Mouse (Mus musculus): Measurements from ENCODE around the gene Ryr2.
"Not testable (repeated sequence)": the region's sequence is repeated elsewhere in the genome, so short reads cannot be mapped to it uniquely, and the experiment has no call there.

The Ryr2 gene

GRCm38 (mm10) chr13:11941724-11942123 lies 165.0 kb downstream of the Ryr2 start:
- DNase-seq (ENCODE audit: low spot score in 2 of 2) = no peak

GRCm38 (mm10) chr13:11934297-11935060 lies 172.3 kb downstream of the Ryr2 start:
- DNase-seq (ENCODE audit: low spot score in 2 of 2) = not testable (repeated sequence)

GRCm38 (mm10) chr13:11933334-11933733 lies 173.4 kb downstream of the Ryr2 start:
- no peak for DNase-seq (ENCODE audit: low spot score in 2 of 2)

- no peak for DNase-seq (ENCODE audit: low spot score in 2 of 2)
Observed at GRCm38 (mm10) chr13:11928709-11929108, 178.0 kb downstream of the Ryr2 start.

- DNase-seq (ENCODE audit: low spot score in 2 of 2) = no peak
Observed at GRCm38 (mm10) chr13:11927727-11928126, 179.0 kb downstream of the Ryr2 start.

- DNase-seq (ENCODE audit: low spot score in 2 of 2) = no peak
Observed at GRCm38 (mm10) chr13:11926720-11927500, 179.8 kb downstream of the Ryr2 start.

- no peak for DNase-seq (ENCODE audit: low spot score in 2 of 2)
Observed at GRCm38 (mm10) chr13:11926215-11926614, 180.5 kb downstream of the Ryr2 start.

GRCm38 (mm10) chr13:11924732-11925131 lies 182.0 kb downstream of the Ryr2 start:
- DNase-seq (ENCODE audit: low spot score in 2 of 2) = no peak

- no peak for DNase-seq (ENCODE audit: low spot score in 2 of 2)
Observed at GRCm38 (mm10) chr13:11920495-11920894, 186.2 kb downstream of the Ryr2 start.

GRCm38 (mm10) chr13:11919448-11919847 lies 187.3 kb downstream of the Ryr2 start:
- no peak for DNase-seq (ENCODE audit: low spot score in 2 of 2)

GRCm38 (mm10) chr13:11915619-11916018 lies 191.1 kb downstream of the Ryr2 start:
- no peak for DNase-seq (ENCODE audit: low spot score in 2 of 2)

- no peak for DNase-seq (ENCODE audit: low spot score in 2 of 2)
Observed at GRCm38 (mm10) chr13:11914682-11915081, 192.1 kb downstream of the Ryr2 start.

GRCm38 (mm10) chr13:11912208-11912607 lies 194.5 kb downstream of the Ryr2 start:
- DNase-seq (ENCODE audit: low spot score in 2 of 2) = no peak

- DNase-seq (ENCODE audit: low spot score in 2 of 2) = no peak
Observed at GRCm38 (mm10) chr13:11908123-11908522, 198.6 kb downstream of the Ryr2 start.

GRCm38 (mm10) chr13:11905126-11905525 lies 201.6 kb downstream of the Ryr2 start:
- no peak for DNase-seq (ENCODE audit: low spot score in 2 of 2)

GRCm38 (mm10) chr13:11903272-11903671 lies 203.5 kb downstream of the Ryr2 start:
- no peak for DNase-seq (ENCODE audit: low spot score in 2 of 2)

- DNase-seq (ENCODE audit: low spot score in 2 of 2) = no peak
Observed at GRCm38 (mm10) chr13:11902856-11903255, 203.9 kb downstream of the Ryr2 start.

GRCm38 (mm10) chr13:11900631-11901030 lies 206.1 kb downstream of the Ryr2 start:
- DNase-seq (ENCODE audit: low spot score in 2 of 2) = no peak

GRCm38 (mm10) chr13:11895631-11896030 lies 211.1 kb downstream of the Ryr2 start:
- no peak for DNase-seq (ENCODE audit: low spot score in 2 of 2)

- DNase-seq (ENCODE audit: low spot score in 2 of 2) = no peak
Observed at GRCm38 (mm10) chr13:11891739-11892138, 215.0 kb downstream of the Ryr2 start.

- no peak for DNase-seq (ENCODE audit: low spot score in 2 of 2)
Observed at GRCm38 (mm10) chr13:11891115-11891514, 215.6 kb downstream of the Ryr2 start.

GRCm38 (mm10) chr13:11884175-11884574 lies 222.6 kb downstream of the Ryr2 start:
- no peak for DNase-seq (ENCODE audit: low spot score in 2 of 2)

GRCm38 (mm10) chr13:11882359-11882758 lies 224.4 kb downstream of the Ryr2 start:
- no peak for DNase-seq (ENCODE audit: low spot score in 2 of 2)

Measured in urinary bladder, adult 18-20 months (tissue).